5 mouse cellular contexts compared by ENCODE assay signal in the genomic region with DNA sequence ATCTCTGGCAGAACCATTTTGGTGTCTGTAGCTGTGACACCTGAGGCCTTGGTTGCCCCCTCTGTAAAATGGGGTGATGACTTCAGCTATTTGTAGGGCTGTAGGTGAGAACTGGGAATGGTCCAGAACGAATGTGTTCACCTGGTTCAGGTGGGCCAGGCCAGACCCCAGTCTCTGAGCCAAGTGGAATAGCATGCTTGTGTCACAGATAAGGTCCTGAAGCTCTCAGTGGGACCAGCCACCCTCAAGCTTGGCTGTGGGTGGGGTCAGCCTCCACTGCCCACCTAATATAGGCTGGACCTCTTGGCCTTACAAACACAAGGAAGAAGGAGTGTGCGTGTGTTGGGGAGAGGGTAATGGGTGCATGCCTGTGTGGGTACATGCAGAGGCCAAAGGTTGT.
"Had no signal": no experiment of that assay in that cellular context is flagged by ENCODE, and none has a peak within 500 bp of the region (broad histone marks: within the 10 kb centered on the region; RNA-seq: fewer than 3 reads in every experiment).

No protein-coding gene starts in this region.

- H3K27ac ChIP-seq: limb, embryonic 12.5 days; limb, embryonic 15.5 days; liver, embryonic 14.5 days; midbrain, embryonic 12.5 days; midbrain, embryonic 15.5 days had no signal

- H3K4me3 ChIP-seq: limb, embryonic 12.5 days; limb, embryonic 15.5 days; midbrain, embryonic 12.5 days; midbrain, embryonic 15.5 days had no signal
